Mouse (Mus musculus): Measurements from ENCODE around the gene Hpgd. TPM values are rescaled to one million over a fixed set of nuclear protein-coding genes. Genes with fewer than 3 reads are reported as not detected.
A peak's percentile ranks its signal among the peaks of the same experiment; 100 is the strongest.

The Hpgd gene
- polyA plus RNA-seq, 1 experiment from 2014 or later: 71.8 TPM

DNA sequence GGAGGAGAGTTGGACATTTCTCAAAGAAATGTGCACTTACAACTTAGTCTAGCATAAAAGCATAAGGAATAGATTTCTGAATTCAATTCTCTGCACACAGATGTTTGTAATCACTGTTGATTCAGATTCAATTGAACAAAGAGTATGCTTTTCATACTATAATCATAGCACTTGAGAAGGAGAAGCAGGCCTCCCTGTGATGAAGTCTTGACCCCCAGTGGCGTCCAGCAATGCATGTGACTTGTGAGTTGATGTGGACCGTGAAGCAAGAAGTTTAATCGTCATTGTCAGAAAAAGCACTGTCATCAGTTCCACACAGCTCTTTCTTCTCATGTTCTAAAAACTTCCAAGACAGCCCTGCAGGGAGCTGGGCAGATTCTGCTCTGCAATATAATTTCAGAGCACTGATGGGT, 33.8 kb downstream of the Hpgd start:
- WGBS: 24% methylated on average over 3 of the region's 3 CpGs
- H3K27ac ChIP-seq: peak overlapping the region; percentile 72
- H3K36me3 ChIP-seq: no peaks in the 10 kb centered on the region
- H3K4me1 ChIP-seq: peaks cover 3% of the 10 kb centered on the region
- H3K9me3 ChIP-seq: no peaks in the 10 kb centered on the region
- no peaks in the 10 kb centered on the region for H3K27me3 ChIP-seq
- H3K9ac ChIP-seq: no peak overlapping the region
- ATAC-seq (ENCODE audit: insufficient number of reproducible peaks, insufficient read depth, low FRiP score, low TSS enrichment, low read depth): 0 out of 2 replicates have a peak, but pooled peaks have one; percentile 15
- no peak overlapping the region for H3K4me3 ChIP-seq
- H3K4me2 ChIP-seq: no peak overlapping the region

DNA sequence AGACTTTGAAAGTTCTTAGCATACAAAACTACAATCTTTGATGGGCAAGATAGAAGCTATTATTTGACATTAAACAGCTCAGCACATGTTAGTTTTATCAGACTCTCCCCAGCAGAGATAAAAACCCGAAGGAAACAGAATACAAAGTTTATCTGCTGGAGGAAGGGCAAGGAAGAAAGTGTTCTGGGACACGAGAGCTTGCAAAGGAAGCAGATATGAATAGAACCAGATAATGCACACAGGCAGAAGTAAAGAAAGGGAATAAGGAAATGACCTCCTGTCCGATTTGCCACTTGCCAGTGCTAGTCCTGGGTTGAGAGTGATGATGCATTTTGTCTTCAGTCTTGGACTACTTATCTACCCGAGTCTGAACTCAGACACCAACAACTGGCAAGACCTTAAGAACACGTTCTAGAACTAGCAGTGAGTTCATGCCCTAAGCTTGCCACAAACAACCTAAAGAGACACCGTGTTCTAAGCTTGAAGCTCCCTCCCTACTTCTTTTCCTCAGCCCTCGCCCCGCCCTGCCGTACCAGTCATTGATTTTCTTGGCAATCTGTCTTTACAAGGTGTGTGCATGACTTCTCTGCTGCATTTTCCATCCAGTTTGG, 41.1 kb downstream of the Hpgd start:
- WGBS: 80% methylated on average over 9 of the region's 9 CpGs
- Histone ChIP-seq H3K9ac (no peak overlapping the region), H3K27ac (no peak overlapping the region), H3K4me3 (no peak overlapping the region), H3K4me1 (no peaks in the 10 kb centered on the region), H3K27me3 (no peaks in the 10 kb centered on the region), H3K9me3 (no peaks in the 10 kb centered on the region), H3K4me2 (no peak overlapping the region), H3K36me3 (no peaks in the 10 kb centered on the region)
- ATAC-seq (ENCODE audit: insufficient number of reproducible peaks, insufficient read depth, low FRiP score, low TSS enrichment, low read depth): no peak

DNA sequence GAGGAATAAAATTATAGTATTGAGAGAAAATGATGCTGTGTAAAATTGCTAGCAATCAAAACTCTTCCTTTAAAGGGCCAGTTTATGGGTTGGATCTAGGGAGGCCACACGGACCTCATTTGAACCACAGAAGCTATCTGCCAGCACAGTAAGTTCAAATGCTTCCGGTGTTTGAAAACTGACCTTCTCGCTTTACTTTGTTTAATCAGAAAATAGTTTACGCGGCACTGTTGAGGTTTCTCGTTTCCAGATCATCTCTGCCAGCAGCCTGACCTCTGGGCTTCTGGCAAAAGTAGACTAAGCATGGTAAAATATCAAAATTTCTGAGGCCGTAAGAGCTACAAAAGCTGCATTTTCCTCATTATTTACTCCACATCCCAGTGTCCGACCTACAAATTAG, 42.4 kb downstream of the Hpgd start:
- 47% methylated on average over 8 of the region's 8 CpGs for WGBS
- no peaks in the 10 kb centered on the region for H3K9me3 ChIP-seq

DNA sequence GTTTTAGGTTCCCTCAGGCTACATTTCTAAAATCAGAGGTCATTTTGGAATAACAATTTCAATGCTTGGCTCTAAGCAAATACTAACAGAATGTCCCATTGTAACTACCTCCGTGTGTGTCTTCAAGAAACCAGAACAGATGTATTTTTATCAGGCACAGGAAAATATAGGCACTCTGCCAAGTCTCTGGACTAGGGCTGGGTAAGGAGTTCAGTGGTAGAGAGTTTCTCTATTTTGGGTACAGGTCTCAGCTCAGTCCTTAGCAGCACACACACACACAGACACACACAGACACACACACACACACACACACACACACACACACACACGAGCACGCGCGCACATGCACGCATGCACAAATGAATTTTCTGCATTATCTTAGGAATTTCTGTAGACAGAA, 49.1 kb downstream of the Hpgd start:
- no peak overlapping the region for H3K4me3 ChIP-seq
- no peak overlapping the region for H3K4me2 ChIP-seq
- no peaks in the 10 kb centered on the region for H3K9me3 ChIP-seq
- H3K27me3 ChIP-seq: no peaks in the 10 kb centered on the region
- H3K27ac ChIP-seq: 0 out of 2 replicates have a peak overlapping the region, but pooled peaks have one; percentile 8
- H3K36me3 ChIP-seq: no peaks in the 10 kb centered on the region
- 71% methylated on average over 6 of the region's 6 CpGs for WGBS
- H3K9ac ChIP-seq: no peak overlapping the region
- H3K4me1 ChIP-seq: peaks cover 13% of the 10 kb centered on the region; the same call in 1 of the 2 replicates
- no peak for ATAC-seq (ENCODE audit: insufficient number of reproducible peaks, insufficient read depth, low FRiP score, low TSS enrichment, low read depth)

More for the DNA sequence above, 42.4 kb downstream of the Hpgd start:
- no peak for ATAC-seq (ENCODE audit: insufficient number of reproducible peaks, insufficient read depth, low FRiP score, low TSS enrichment, low read depth)
- H3K9ac ChIP-seq: no peak overlapping the region
- H3K27me3 ChIP-seq: no peaks in the 10 kb centered on the region
- H3K27ac ChIP-seq: no peak overlapping the region
- no peaks in the 10 kb centered on the region for H3K4me1 ChIP-seq
- no peak overlapping the region for H3K4me2 ChIP-seq
- no peaks in the 10 kb centered on the region for H3K36me3 ChIP-seq
- H3K4me3 ChIP-seq: no peak overlapping the region

DNA sequence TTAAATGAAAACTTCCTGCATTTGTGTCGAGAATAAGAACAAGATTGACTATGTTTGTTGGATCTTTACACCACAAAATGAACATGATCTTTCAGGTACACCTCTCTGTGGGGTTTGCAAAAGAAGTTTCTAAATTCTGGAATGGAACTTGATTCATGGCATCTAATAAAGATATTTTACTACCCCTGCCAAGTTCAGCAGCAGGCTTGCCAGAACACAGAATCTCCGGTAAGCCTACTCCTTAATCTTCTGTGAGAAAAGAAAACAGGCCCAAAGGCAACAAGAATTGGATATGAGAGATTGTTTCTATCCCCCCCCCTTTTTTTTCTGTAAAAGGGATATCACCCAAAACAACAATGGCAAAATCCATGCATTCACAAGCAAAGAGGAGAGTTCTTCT, 49.6 kb downstream of the Hpgd start:
- Histone ChIP-seq H3K9me3 (no peaks in the 10 kb centered on the region), H3K4me1 (peaks cover 13% of the 10 kb centered on the region; the same call in 1 of the 2 replicates)
- ATAC-seq (ENCODE audit: insufficient number of reproducible peaks, insufficient read depth, low FRiP score, low TSS enrichment, low read depth): no peak

DNA sequence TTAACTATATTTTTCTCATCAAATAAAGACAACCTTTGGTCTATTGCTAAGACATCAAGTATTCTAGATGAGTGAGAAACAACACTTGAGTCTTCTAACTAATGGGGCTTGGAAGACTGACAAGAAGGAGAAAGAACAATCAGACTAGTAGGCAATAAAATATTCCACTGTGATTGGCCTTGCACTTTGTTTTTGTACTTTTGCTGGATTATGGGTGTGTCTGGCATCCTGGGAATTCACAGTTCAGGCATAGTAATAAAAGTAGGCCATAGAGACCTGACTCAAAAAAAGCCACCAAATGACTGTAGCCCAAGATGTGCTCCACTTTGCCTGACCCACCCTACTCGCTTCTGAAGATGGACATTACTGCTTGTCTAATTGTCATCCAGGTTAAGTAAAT, 50.0 kb downstream of the Hpgd start:
- H3K4me1 ChIP-seq: peaks cover 13% of the 10 kb centered on the region; the same call in 1 of the 2 replicates
- H3K4me2 ChIP-seq: no peak overlapping the region
- H3K4me3 ChIP-seq: no peak overlapping the region
- H3K27me3 ChIP-seq: no peaks in the 10 kb centered on the region
- no peaks in the 10 kb centered on the region for H3K36me3 ChIP-seq
- 84% methylated on average over 1 of the region's 1 CpGs for WGBS
- ATAC-seq (ENCODE audit: insufficient number of reproducible peaks, insufficient read depth, low FRiP score, low TSS enrichment, low read depth): no peak
- H3K27ac ChIP-seq: no peak overlapping the region
- no peaks in the 10 kb centered on the region for H3K9me3 ChIP-seq
- H3K9ac ChIP-seq: no peak overlapping the region

More for the DNA sequence above, 49.6 kb downstream of the Hpgd start:
- Histone ChIP-seq H3K27me3 (no peaks in the 10 kb centered on the region), H3K4me2 (no peak overlapping the region), H3K9ac (no peak overlapping the region), H3K4me3 (no peak overlapping the region), H3K36me3 (no peaks in the 10 kb centered on the region), H3K27ac (no peak overlapping the region)
- WGBS: 40% methylated on average over 2 of the region's 2 CpGs

DNA sequence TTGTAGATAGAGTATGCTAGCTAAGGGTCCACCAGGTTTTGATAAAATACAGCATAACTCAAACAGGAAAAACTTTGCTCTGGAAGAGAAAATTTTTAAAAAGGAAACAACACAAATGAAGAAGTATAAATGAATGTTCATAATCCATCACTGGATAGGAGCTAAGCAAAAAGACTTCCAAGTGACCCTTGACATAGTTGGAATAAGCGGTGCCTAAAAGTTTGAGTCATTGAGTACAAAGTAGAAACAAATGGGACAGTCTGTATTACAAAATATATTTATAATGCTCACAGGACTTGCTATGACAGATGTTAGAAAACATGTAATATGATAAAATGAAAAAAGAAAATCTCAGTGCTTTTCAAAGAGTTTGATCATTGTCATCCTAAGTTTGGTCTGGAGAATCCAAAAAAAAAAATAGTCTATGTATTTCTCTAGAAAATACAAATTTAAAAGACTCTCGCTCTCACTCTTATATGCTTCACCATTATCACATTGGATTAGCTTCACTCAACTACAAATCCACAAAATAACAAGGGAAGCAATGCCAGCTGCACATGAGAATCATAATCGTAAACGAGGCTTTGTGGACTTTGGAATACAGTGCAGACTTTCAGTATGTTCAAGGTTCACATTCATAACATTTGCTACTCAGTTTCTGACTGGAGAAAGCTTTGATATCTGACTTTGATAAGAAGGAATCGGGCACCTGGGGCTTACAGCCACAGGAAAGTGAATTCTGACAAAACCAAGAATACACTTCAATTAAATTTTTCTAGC, 51.4 kb downstream of the Hpgd start:
- Histone ChIP-seq H3K36me3 (no peaks in the 10 kb centered on the region), H3K9ac (no peak overlapping the region), H3K4me2 (no peak overlapping the region), H3K27ac (no peak overlapping the region), H3K9me3 (no peaks in the 10 kb centered on the region), H3K4me1 (peaks cover 13% of the 10 kb centered on the region; the same call in 1 of the 2 replicates), H3K4me3 (no peak overlapping the region), H3K27me3 (no peaks in the 10 kb centered on the region)
- no peak for ATAC-seq (ENCODE audit: insufficient number of reproducible peaks, insufficient read depth, low FRiP score, low TSS enrichment, low read depth)
- WGBS: 82% methylated on average over 5 of the region's 5 CpGs

DNA sequence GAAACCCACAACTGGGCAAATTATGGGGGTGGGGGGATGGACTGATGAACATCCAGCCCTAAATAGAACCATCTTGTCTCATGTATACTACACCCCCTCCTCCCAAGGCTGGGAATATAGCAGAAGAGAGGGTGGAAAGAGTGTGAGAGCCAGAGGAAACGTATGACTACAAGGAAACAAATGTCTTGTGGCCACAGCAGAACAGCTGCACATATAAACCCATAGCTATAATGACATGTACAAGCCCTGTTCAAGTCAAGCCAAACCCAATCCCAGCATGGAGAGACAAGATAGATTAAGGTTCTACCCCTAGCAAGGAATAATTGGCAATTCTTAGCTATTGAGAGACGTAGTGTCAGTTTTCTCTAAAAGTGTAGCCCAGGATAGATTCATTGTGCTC, 68.8 kb downstream of the Hpgd start:
- Histone ChIP-seq H3K4me1 (no peaks in the 10 kb centered on the region), H3K4me3 (no peak overlapping the region), H3K27ac (no peak overlapping the region), H3K27me3 (no peaks in the 10 kb centered on the region), H3K36me3 (no peaks in the 10 kb centered on the region), H3K4me2 (no peak overlapping the region), H3K9me3 (no peaks in the 10 kb centered on the region), H3K9ac (no peak overlapping the region)
- 79% methylated on average over 2 of the region's 2 CpGs for WGBS
- ATAC-seq (ENCODE audit: insufficient number of reproducible peaks, insufficient read depth, low FRiP score, low TSS enrichment, low read depth): no peak
